ENCODE assay signal across 8 mouse cellular contexts in the genomic region with DNA sequence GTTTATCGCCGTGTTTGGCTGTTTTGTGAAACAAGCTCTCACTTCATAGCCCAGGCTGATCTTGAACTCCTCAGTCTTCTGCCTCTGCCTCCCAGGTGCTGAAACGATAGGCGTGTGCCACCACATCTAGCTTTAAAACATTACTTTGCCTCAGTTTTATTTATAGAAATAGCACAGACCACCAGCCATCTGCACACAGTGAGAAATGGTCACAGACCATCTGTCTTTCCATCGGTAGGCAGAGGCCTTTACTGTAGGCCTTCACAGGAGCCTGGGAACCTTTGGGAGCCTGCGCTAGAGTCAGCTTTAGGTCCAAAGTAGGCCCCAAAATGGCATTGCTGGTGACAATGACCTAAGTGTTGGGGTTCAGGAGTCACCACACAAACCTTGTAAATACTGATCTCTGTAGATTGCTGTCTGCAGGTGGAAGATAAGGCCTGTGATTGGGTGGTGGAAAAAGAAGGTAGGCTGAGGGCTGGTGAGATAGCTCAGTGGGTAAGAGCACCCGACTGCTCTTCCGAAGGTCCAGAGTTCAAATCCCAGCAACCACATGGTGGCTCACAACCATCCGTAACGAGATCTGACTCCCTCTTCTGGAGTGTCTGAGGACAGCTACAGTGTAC.
"Had no signal": no experiment of that assay in that cellular context is flagged by ENCODE, and none has a peak within 500 bp of the region (broad histone marks: within the 10 kb centered on the region; RNA-seq: fewer than 3 reads in every experiment).

No protein-coding gene starts in this region.

- DNase-seq: kidney, postnatal 25 days; lung, adult 2 months; lung, postnatal 36 days; right cerebral cortex, postnatal 25 days; thymus, postnatal 36 days had no signal

- H3K27ac ChIP-seq: limb, embryonic 10.5 days; liver, embryonic 15.5 days; midbrain, embryonic 13.5 days had no signal

- H3K4me3 ChIP-seq: limb, embryonic 10.5 days; liver, embryonic 15.5 days; midbrain, embryonic 13.5 days had no signal
